In the genomic region with DNA sequence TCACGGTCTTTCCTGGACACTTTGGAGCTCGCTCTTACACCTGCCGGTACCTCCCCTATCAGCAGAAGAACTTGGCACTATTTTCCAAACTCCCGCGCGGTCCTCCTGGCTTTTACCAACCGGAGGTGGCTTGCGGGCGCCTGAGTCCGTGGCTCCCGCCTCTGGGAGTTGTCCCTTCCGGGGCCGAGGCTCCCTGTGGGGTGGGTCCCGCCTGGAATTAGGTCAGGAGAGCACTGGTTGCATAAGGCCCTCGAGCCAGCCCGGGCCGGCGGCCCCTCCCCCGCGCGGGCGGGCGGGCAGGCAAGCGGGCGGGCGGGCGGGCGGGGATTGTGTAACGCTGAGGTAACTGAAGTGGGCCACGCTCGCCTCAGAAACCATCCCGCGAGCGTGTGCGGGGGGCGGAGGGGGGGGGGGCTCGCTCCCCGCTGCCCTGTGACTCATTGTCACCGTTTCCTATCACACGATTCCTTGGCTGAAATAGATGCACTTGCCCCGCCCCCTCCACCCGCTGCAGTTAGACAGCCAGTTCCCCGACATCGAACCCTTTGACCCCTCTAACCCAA, we compare ENCODE assay signal across 8 mouse cellular contexts. TPM values are rescaled to one million over a fixed set of nuclear protein-coding genes. Genes with fewer than 3 reads are reported as not detected.
DNase-seq lines count a peak whose midpoint lies in the region; ATAC-seq and TF ChIP-seq lines count a peak whose summit lies in the region.

No protein-coding gene starts in this region.

- H3K4me3 ChIP-seq in spleen, adult 2 months (ENCODE audit: extremely low read depth, insufficient read depth, insufficient read length): peak overlapping the region; percentile 30; the same call in 1 of the 2 replicates
- peak overlapping the region; percentile 46 for H3K4me3 ChIP-seq in embryonic facial prominence, embryonic 13.5 days
- peak overlapping the region; percentile 45 to 46 for H3K4me3 ChIP-seq in heart, embryonic 14.5 days (ENCODE audit: control insufficient read depth in 1 of 2, insufficient read depth in 1 of 2, low read depth in 1 of 2, low read length in 2 of 2)
- peak overlapping the region; percentile 49 for H3K4me3 ChIP-seq in kidney, embryonic 16.5 days (ENCODE audit: low read length)
- peak overlapping the region; percentile 49 for H3K4me3 ChIP-seq in liver, postnatal 0 days (ENCODE audit: low read depth, low read length)
- H3K4me3 ChIP-seq in neural tube, embryonic 12.5 days: peak overlapping the region; percentile 41

- TF ChIP-seq POLR2A in spleen, adult 2 months (IDR thresholded peaks at IDR 0.05; ENCODE audit: low read depth, low read length): no peak

- peaks cover 2% of the 10 kb centered on the region; the same call in 1 of the 2 replicates for H3K27me3 ChIP-seq in spleen, adult 2 months (ENCODE audit: control insufficient read depth, insufficient read depth, low read length)
- peaks cover 65% of the 10 kb centered on the region for H3K27me3 ChIP-seq in embryonic facial prominence, embryonic 13.5 days
- peaks cover 21% of the 10 kb centered on the region for H3K27me3 ChIP-seq in heart, embryonic 14.5 days (ENCODE audit: control insufficient read depth, insufficient read depth, low read length)
- peaks cover 15% of the 10 kb centered on the region for H3K27me3 ChIP-seq in kidney, embryonic 16.5 days (ENCODE audit: insufficient read depth, low read length)
- peaks cover 21% of the 10 kb centered on the region; the same call in 1 of the 2 replicates for H3K27me3 ChIP-seq in liver, postnatal 0 days (ENCODE audit: insufficient read depth, low read length)
- peaks cover 7% of the 10 kb centered on the region; the same call in 1 of the 2 replicates for H3K27me3 ChIP-seq in neural tube, embryonic 12.5 days (replicated peaks)

- no peak overlapping the region for H3K27ac ChIP-seq in spleen, adult 2 months (ENCODE audit: insufficient read depth, low read length)
- H3K27ac ChIP-seq in embryonic facial prominence, embryonic 13.5 days: no peak overlapping the region
- H3K27ac ChIP-seq in heart, embryonic 14.5 days (replicated peaks in 1 of 2; ENCODE audit: control insufficient read depth in 1 of 2, insufficient read depth in 1 of 2, low read depth in 2 of 2, low read length in 2 of 2): no peak overlapping the region
- H3K27ac ChIP-seq in kidney, embryonic 16.5 days (ENCODE audit: low read length): no peak overlapping the region
- H3K27ac ChIP-seq in liver, postnatal 0 days (ENCODE audit: low read depth): 0 out of 2 replicates have a peak overlapping the region, but pooled peaks have one; percentile 11
- no peak overlapping the region for H3K27ac ChIP-seq in neural tube, embryonic 12.5 days

- no peaks in the 10 kb centered on the region for H3K36me3 ChIP-seq in spleen, adult 2 months (ENCODE audit: control insufficient read depth, insufficient read depth, low read length)
- H3K36me3 ChIP-seq in embryonic facial prominence, embryonic 13.5 days: no peaks in the 10 kb centered on the region
- no peaks in the 10 kb centered on the region for H3K36me3 ChIP-seq in heart, embryonic 14.5 days (ENCODE audit: control insufficient read depth, insufficient read depth, low read length)
- H3K36me3 ChIP-seq in kidney, embryonic 16.5 days (ENCODE audit: insufficient read depth, low read length): no peaks in the 10 kb centered on the region
- no peaks in the 10 kb centered on the region for H3K36me3 ChIP-seq in liver, postnatal 0 days (replicated peaks; ENCODE audit: insufficient read depth, low read length)
- H3K36me3 ChIP-seq in neural tube, embryonic 12.5 days: no peaks in the 10 kb centered on the region

- no peak for ATAC-seq in embryonic facial prominence, embryonic 13.5 days (ENCODE audit: insufficient number of reproducible peaks, insufficient read depth, low FRiP score, low TSS enrichment, low read depth)
- 0 out of 2 replicates have a peak, but pooled peaks have one; percentile 31 for ATAC-seq in heart, embryonic 14.5 days (ENCODE audit: insufficient number of reproducible peaks, insufficient read depth, low FRiP score, low read depth)
- peak; percentile 64 for ATAC-seq in kidney, embryonic 16.5 days (ENCODE audit: low FRiP score, low TSS enrichment)
- ATAC-seq in liver, postnatal 0 days: peak; percentile 91
- 0 out of 2 replicates have a peak, but pooled peaks have one; percentile 35 for ATAC-seq in neural tube, embryonic 12.5 days (ENCODE audit: low FRiP score, low read depth)

- no peak for TF ChIP-seq CTCF in spleen, adult 2 months (IDR thresholded peaks at IDR 0.05; ENCODE audit: extremely low read depth, insufficient read depth, insufficient read length, insufficient replicate concordance)
- no peak for TF ChIP-seq CTCF in liver, postnatal 0 days (IDR thresholded peaks at IDR 0.05; ENCODE audit: low read depth)

- H3K9me3 ChIP-seq in embryonic facial prominence, embryonic 13.5 days: no peaks in the 10 kb centered on the region
- H3K9me3 ChIP-seq in heart, embryonic 14.5 days (ENCODE audit: control insufficient read depth, low read length): no peaks in the 10 kb centered on the region
- peaks cover 5% of the 10 kb centered on the region; the same call in 1 of the 2 replicates for H3K9me3 ChIP-seq in kidney, embryonic 16.5 days (ENCODE audit: low read length)
- H3K9me3 ChIP-seq in liver, postnatal 0 days (ENCODE audit: low read length): no peaks in the 10 kb centered on the region
- H3K9me3 ChIP-seq in neural tube, embryonic 12.5 days: no peaks in the 10 kb centered on the region

- TF ChIP-seq EP300 in liver, postnatal 0 days (IDR thresholded peaks at IDR 0.05; ENCODE audit: low read depth): no peak

- peaks cover 5% of the 10 kb centered on the region for H3K4me1 ChIP-seq in spleen, adult 2 months (ENCODE audit: control insufficient read depth, insufficient read depth, insufficient read length)
- H3K4me1 ChIP-seq in embryonic facial prominence, embryonic 13.5 days: no peaks in the 10 kb centered on the region
- H3K4me1 ChIP-seq in heart, embryonic 14.5 days (ENCODE audit: control insufficient read depth in 2 of 2, insufficient read depth in 2 of 2, low read length in 2 of 2): peaks cover 0 to 2% of the 10 kb centered on the region in 2 experiments; a peak in 1 of 4 replicates
- no peaks in the 10 kb centered on the region for H3K4me1 ChIP-seq in kidney, embryonic 16.5 days (ENCODE audit: insufficient read depth, low read length)
- H3K4me1 ChIP-seq in liver, postnatal 0 days (ENCODE audit: insufficient read depth): no peaks in the 10 kb centered on the region
- no peaks in the 10 kb centered on the region for H3K4me1 ChIP-seq in neural tube, embryonic 12.5 days

- H3K4me2 ChIP-seq in embryonic facial prominence, embryonic 13.5 days: peak overlapping the region; percentile 76
- peak overlapping the region; percentile 80 for H3K4me2 ChIP-seq in heart, embryonic 14.5 days (ENCODE audit: low read length)
- H3K4me2 ChIP-seq in kidney, embryonic 16.5 days (replicated peaks; ENCODE audit: low read depth, low read length): peak overlapping the region; percentile 83
- H3K4me2 ChIP-seq in liver, postnatal 0 days (ENCODE audit: low read depth, low read length): peak overlapping the region; percentile 72
- peak overlapping the region; percentile 83 for H3K4me2 ChIP-seq in neural tube, embryonic 12.5 days (replicated peaks)

- WGBS in spleen, adult 2 months: 24% methylated on average over 37 of the region's 44 CpGs
- WGBS in embryonic facial prominence, embryonic 13.5 days: 20% methylated on average over 22 of the region's 44 CpGs
- 18% methylated on average over 37 of the region's 44 CpGs for whole genome bisulfite sequencing in heart, embryonic 14.5 days
- WGBS in kidney, embryonic 16.5 days: 22% methylated on average over 41 of the region's 44 CpGs
- WGBS in liver, postnatal 0 days (ENCODE audit: insufficient replicate concordance): 16% methylated on average over 25 of the region's 44 CpGs
- WGBS in neural tube, embryonic 12.5 days: 21% methylated on average over 26 of the region's 44 CpGs

- no peak for DNase-seq in spleen, adult 2 months (ENCODE audit: low read depth in 1 of 2, low spot score in 2 of 2)
- DNase-seq in spleen, postnatal 14 days (ENCODE audit: low spot score in 2 of 2): no peak
- peak; percentile 70 for DNase-seq in liver, postnatal 0 days
- DNase-seq in thymus, postnatal 4 days: peak; percentile 11

- no peak overlapping the region for H3K9ac ChIP-seq in embryonic facial prominence, embryonic 13.5 days
- H3K9ac ChIP-seq in heart, embryonic 14.5 days (ENCODE audit: low read length): no peak overlapping the region
- H3K9ac ChIP-seq in kidney, embryonic 16.5 days (replicated peaks; ENCODE audit: low read length): no peak overlapping the region
- H3K9ac ChIP-seq in liver, postnatal 0 days (replicated peaks): no peak overlapping the region
- H3K9ac ChIP-seq in neural tube, embryonic 12.5 days: no peak overlapping the region

RNA-seq across cellular contexts. Expression of a gene that starts 1.8 kb away (rescaled TPM):
- polyA plus RNA-seq in spleen, adult 2 months (2012; rRNA removed): 0.13 and 0.23 TPM in 2 replicates
- 0.45 and 0.63 TPM in 2 replicates for polyA plus RNA-seq in embryonic facial prominence, embryonic 13.5 days (2015; fragmentation: Nextera tagmentation; extraction: Ambion mirVana)
- polyA plus RNA-seq in heart, embryonic 14.5 days (2014; fragmentation: Nextera tagmentation; extraction: Ambion mirVana): 0.28 and 0.70 TPM in 2 replicates
- 0.17 and 0.24 TPM in 2 replicates for polyA plus RNA-seq in kidney, embryonic 16.5 days (2015; fragmentation: Nextera tagmentation; extraction: Ambion mirVana)
- polyA plus RNA-seq in liver, postnatal 0 days (2015; fragmentation: Nextera tagmentation; extraction: Ambion mirVana): 0.22 and 0.40 TPM in 2 replicates
- polyA plus RNA-seq in neural tube, embryonic 12.5 days (2016; fragmentation: Nextera tagmentation; extraction: Ambion mirVana): 0.74 and 1.1 TPM in 2 replicates

Comparison
In these comparisons a context has a peak if more than half of its experiments do, and no peak if none do; other contexts are left out.
1. DNase-seq: peak in liver, postnatal 0 days (single experiment) and thymus, postnatal 4 days (single experiment); none in spleen, adult 2 months (0 of 2) and spleen, postnatal 14 days (0 of 2).
2. Peak in every context shown above with its lines, with median percentiles within 50 percentile points of each other: H3K4me3 ChIP-seq and H3K4me2 ChIP-seq.